In genomic region chr11:8136666-8137065, GRCm38 (mm10) we compare ENCODE assay signal across 17 mouse cellular contexts.
A peak's percentile ranks its signal among the peaks of the same experiment; 100 is the strongest.
DNase-seq lines count a peak whose midpoint lies in the region; ATAC-seq and TF ChIP-seq lines count a peak whose summit lies in the region.
"Had no signal": no experiment of that assay in that cellular context is flagged by ENCODE, and none has a peak within 500 bp of the region (broad histone marks: within the 10 kb centered on the region; RNA-seq: fewer than 3 reads in every experiment).

No protein-coding gene starts in this region.

- ATAC-seq in kidney, embryonic 16.5 days (ENCODE audit: low FRiP score, low TSS enrichment), result no peak
- no peak for ATAC-seq in liver, embryonic 11.5 days (replicated peaks; ENCODE audit: low FRiP score)
- ATAC-seq: activated CD4-positive, CD25-positive, alpha-beta regulatory T cell, adult 4 months; forebrain, embryonic 13.5 days; forebrain, embryonic 16.5 days had no signal

- TF ChIP-seq CTCF in liver, adult 2 months (IDR thresholded peaks at IDR 0.05; ENCODE audit: low read depth, low read length), result no peak

- no peak overlapping the region for H3K4me3 ChIP-seq in kidney, embryonic 16.5 days (ENCODE audit: low read length)
- H3K4me3 ChIP-seq in liver, adult 2 months (ENCODE audit: insufficient read depth, low read depth, low read length), result no peak overlapping the region
- H3K4me3 ChIP-seq in liver, embryonic 11.5 days (ENCODE audit: low read depth, low read length), result no peak overlapping the region
- H3K4me3 ChIP-seq: forebrain, embryonic 10.5 days; forebrain, embryonic 13.5 days; hindbrain, embryonic 10.5 days; hindbrain, embryonic 13.5 days had no signal

- no peaks in the 10 kb centered on the region for H3K79me2 ChIP-seq in liver, adult 2 months (ENCODE audit: control insufficient read depth, insufficient read depth, low read length)

- no peak overlapping the region for H3K4me2 ChIP-seq in kidney, embryonic 16.5 days (replicated peaks; ENCODE audit: low read depth, low read length)
- no peak overlapping the region for H3K4me2 ChIP-seq in liver, embryonic 11.5 days
- H3K4me2 ChIP-seq: forebrain, embryonic 13.5 days; heart, embryonic 11.5 days; hindbrain, embryonic 13.5 days had no signal

- no peaks in the 10 kb centered on the region for H3K27me3 ChIP-seq in kidney, embryonic 16.5 days (ENCODE audit: insufficient read depth, low read length)
- H3K27me3 ChIP-seq in liver, adult 2 months (ENCODE audit: control insufficient read depth, insufficient read depth, low read length), result no peaks in the 10 kb centered on the region
- no peaks in the 10 kb centered on the region for H3K27me3 ChIP-seq in liver, embryonic 11.5 days (replicated peaks; ENCODE audit: control insufficient read depth, insufficient read depth, low read length)
- H3K27me3 ChIP-seq: forebrain, embryonic 13.5 days; hindbrain, embryonic 13.5 days had no signal

- WGBS in kidney, embryonic 16.5 days, result 84% methylated on average over 4 of the region's 4 CpGs
- 79% methylated on average over 4 of the region's 4 CpGs for WGBS in liver, adult 2 months
- 76% methylated on average over 4 of the region's 4 CpGs for WGBS in liver, embryonic 11.5 days

- no peak overlapping the region for H3K27ac ChIP-seq in kidney, embryonic 16.5 days (ENCODE audit: low read length)
- H3K27ac ChIP-seq in liver, adult 2 months (replicated peaks; ENCODE audit: insufficient read depth, low read depth, low read length), result no peak overlapping the region
- H3K27ac ChIP-seq in liver, embryonic 11.5 days (ENCODE audit: low read depth, low read length), result no peak overlapping the region
- H3K27ac ChIP-seq: forebrain, embryonic 10.5 days; forebrain, embryonic 13.5 days; hindbrain, embryonic 10.5 days; hindbrain, embryonic 13.5 days had no signal

- no peaks in the 10 kb centered on the region for H3K9me3 ChIP-seq in kidney, embryonic 16.5 days (ENCODE audit: low read length)
- no peaks in the 10 kb centered on the region for H3K9me3 ChIP-seq in liver, embryonic 11.5 days (ENCODE audit: control insufficient read depth, low read length)
- H3K9me3 ChIP-seq: forebrain, embryonic 10.5 days; forebrain, embryonic 13.5 days; hindbrain, embryonic 10.5 days; hindbrain, embryonic 13.5 days had no signal

- H3K36me3 ChIP-seq in kidney, embryonic 16.5 days (ENCODE audit: insufficient read depth, low read length), result no peaks in the 10 kb centered on the region
- H3K36me3 ChIP-seq in liver, adult 2 months (ENCODE audit: control insufficient read depth, insufficient read depth, low read length), result no peaks in the 10 kb centered on the region
- H3K36me3 ChIP-seq in liver, embryonic 11.5 days (ENCODE audit: control insufficient read depth, insufficient read depth, low read length), result no peaks in the 10 kb centered on the region
- H3K36me3 ChIP-seq: forebrain, embryonic 10.5 days; hindbrain, embryonic 10.5 days; hindbrain, embryonic 13.5 days had no signal

- H3K9ac ChIP-seq in kidney, embryonic 16.5 days (replicated peaks; ENCODE audit: low read length), result no peak overlapping the region
- no peak overlapping the region for H3K9ac ChIP-seq in liver, adult 2 months (ENCODE audit: low read depth, low read length)
- H3K9ac ChIP-seq in liver, embryonic 11.5 days (ENCODE audit: low read depth, low read length), result no peak overlapping the region
- H3K9ac ChIP-seq: forebrain, embryonic 13.5 days; hindbrain, embryonic 13.5 days had no signal

- no peak for TF ChIP-seq POLR2A in liver, adult 2 months (IDR thresholded peaks at IDR 0.05; ENCODE audit: extremely low read depth, insufficient read depth, low read length)

- H3K4me1 ChIP-seq in kidney, embryonic 16.5 days (ENCODE audit: insufficient read depth, low read length), result no peaks in the 10 kb centered on the region
- H3K4me1 ChIP-seq in liver, adult 2 months (ENCODE audit: control insufficient read depth, insufficient read depth, low read length), result peaks cover 1% of the 10 kb centered on the region; the same call in 1 of the 2 replicates
- no peaks in the 10 kb centered on the region for H3K4me1 ChIP-seq in liver, embryonic 11.5 days (replicated peaks; ENCODE audit: control insufficient read depth, insufficient read depth, low read length)
- H3K4me1 ChIP-seq: forebrain, embryonic 10.5 days; forebrain, embryonic 13.5 days; hindbrain, embryonic 10.5 days; hindbrain, embryonic 13.5 days had no signal

- DNase-seq in heart, adult 11 months, result peak; percentile 53
- DNase-seq in heart, postnatal 4 days, result no peak
- DNase-seq in kidney, adult 8-10 months, result peak; percentile 11 to 17
- peak; percentile 71 for DNase-seq in liver, adult 2 months (ENCODE audit: extremely low read depth, low read depth, low spot score)
- DNase-seq in liver, embryonic 11.5 days (ENCODE audit: low spot score), result no peak
- no peak for DNase-seq in adrenal gland, adult 18-20 months (ENCODE audit: low spot score in 2 of 2)
- DNase-seq: cerebellum, adult 18-20 months; gastrocnemius, postnatal 10 days; gastrocnemius, postnatal 36 days had no signal

Comparison
In these comparisons a context has a peak if more than half of its experiments do, and no peak if none do; other contexts are left out.
1. DNase-seq: peak in heart, adult 11 months (single experiment), kidney, adult 8-10 months (2 of 2) and liver, adult 2 months (single experiment); none in heart, postnatal 4 days (single experiment), liver, embryonic 11.5 days (single experiment) and adrenal gland, adult 18-20 months (0 of 2).